Mouse (Mus musculus) erythroblast, adult 5-6 weeks (primary cell): ENCODE data around the gene Cryba2. TPM values are rescaled to one million over a fixed set of nuclear protein-coding genes. Genes with fewer than 3 reads are reported as not detected.

Experiments used
- ATAC-seq: replicated peaks from 2 replicates; pipeline ENCODE4 v1.8.0; 2016; ENCODE audit warnings: moderate number of reproducible peaks, mild to moderate bottlenecking, moderate TSS enrichment, inconsistent platforms; ENCODE audit not compliant: poor library complexity, low FRiP score, severe bottlenecking
- total RNA-seq, 2 experiments: library from RNA; stranded (forward) in 1 of 2; stranded (reverse) in 1 of 2; fragments of 150-400 nt in 1 of 2; fragments of 200-764, 138-1000 nt in 1 of 2; gene quantifications; 2 replicates each; pipeline versions ENCODE4 v1.2.3 to v1.2.4; 2015 to 2017; ENCODE audit warnings: low replicate concordance in 2 of 2

Cryba2 gene
- total RNA-seq, 2 experiments from 2014 or later, result not detected

- ATAC-seq, result no peak
These were observed 7.4 kb downstream of the Cryba2 start, which contains the start of gene Fev for GRCm38 (mm10) chr1:74885369-74886042. Gene Fev (minus strand): TSS chr1:74885419.

GRCm38 (mm10) chr1:74884196-74885141 lies 8.5 kb downstream of the Cryba2 start:
- ATAC-seq, result no peak

- ATAC-seq, result no peak
These were observed 9.5 kb downstream of the Cryba2 start for GRCm38 (mm10) chr1:74883441-74883840.

GRCm38 (mm10) chr1:74882828-74883227 lies 10.1 kb downstream of the Cryba2 start:
- no peak for ATAC-seq

GRCm38 (mm10) chr1:74882055-74882734 lies 10.7 kb downstream of the Cryba2 start:
- ATAC-seq, result no peak

GRCm38 (mm10) chr1:74880785-74881360 lies 12.1 kb downstream of the Cryba2 start:
- ATAC-seq, result no peak

- no peak for ATAC-seq
These were observed 15.7 kb downstream of the Cryba2 start for GRCm38 (mm10) chr1:74877199-74877598.

GRCm38 (mm10) chr1:74872218-74872617 lies 20.7 kb downstream of the Cryba2 start:
- no peak for ATAC-seq

- no peak for ATAC-seq
These were observed 31.2 kb downstream of the Cryba2 start for GRCm38 (mm10) chr1:74861783-74862182.

- ATAC-seq, result no peak
These were observed 33.5 kb downstream of the Cryba2 start for GRCm38 (mm10) chr1:74859223-74859984.

GRCm38 (mm10) chr1:74858805-74859204 lies 34.1 kb downstream of the Cryba2 start:
- ATAC-seq, result no peak

GRCm38 (mm10) chr1:74858171-74858719 lies 34.7 kb downstream of the Cryba2 start:
- ATAC-seq, result no peak

- ATAC-seq, result no peak
These were observed 35.3 kb downstream of the Cryba2 start for GRCm38 (mm10) chr1:74857677-74858076.

GRCm38 (mm10) chr1:74857201-74857600 lies 35.7 kb downstream of the Cryba2 start:
- ATAC-seq, result no peak

GRCm38 (mm10) chr1:74856791-74857190 lies 36.2 kb downstream of the Cryba2 start:
- no peak for ATAC-seq

GRCm38 (mm10) chr1:74856439-74856720 lies 36.6 kb downstream of the Cryba2 start:
- no peak for ATAC-seq

GRCm38 (mm10) chr1:74855651-74856438 lies 37.1 kb downstream of the Cryba2 start:
- ATAC-seq, result no peak

- no peak for ATAC-seq
These were observed 37.8 kb downstream of the Cryba2 start for GRCm38 (mm10) chr1:74855156-74855555.
